Mouse (Mus musculus) CH12.LX (cell line): ENCODE measurements around the gene Rab8a.

Source experiments
- CHD2 ChIP-seq: IDR thresholded peaks from 2 replicates; pipeline ENCODE4 v1.6.1; 2011; ENCODE audit warnings: low read length, improper control_type of control experiment
- POLR2A ChIP-seq: IDR thresholded peaks from 2 replicates; pipeline ENCODE4 v1.6.1; 2011; ENCODE audit warnings: low read depth, mild to moderate bottlenecking, improper control_type of control experiment, low read length
- POLR2AphosphoS2 ChIP-seq: IDR thresholded peaks from 2 replicates; pipeline ENCODE4 v1.6.1; 2011; ENCODE audit warnings: low read depth, low read length, improper control_type of control experiment

- TF ChIP-seq CHD2, result no peak
- no peak for TF ChIP-seq POLR2A
- TF ChIP-seq POLR2AphosphoS2, result no peak
Observed at GRCm38 (mm10) chr8:72162821-72163220, 1.8 kb downstream of the Rab8a start.
